Mouse (Mus musculus) hematopoietic stem cell, adult 5-6 weeks (primary cell): ENCODE measurements around the gene Pank4. TPM values are rescaled to one million over a fixed set of nuclear protein-coding genes. Genes with fewer than 3 reads are reported as not detected.

Experiments used
- ATAC-seq, 2 experiments: fragments of 125-278 bp in 1 of 2; replicated peaks in 1 of 2; 2 replicates each; pipeline ENCODE4 v1.8.0; 2016 to 2017; ENCODE audit warnings: inconsistent platforms in 2 of 2, mild to moderate bottlenecking in 2 of 2, moderate number of reproducible peaks in 2 of 2, low read depth in 1 of 2, moderate TSS enrichment in 1 of 2; ENCODE audit not compliant: low FRiP score in 2 of 2, poor library complexity in 2 of 2, severe bottlenecking in 2 of 2, insufficient read depth in 1 of 2, low TSS enrichment in 1 of 2
- total RNA-seq: library from RNA; stranded (forward); fragments of 172-1452, 232-1000 nt; gene quantifications from 2 replicates; pipeline ENCODE4 v1.2.3, GENCODE M21; 2017

The Pank4 gene
- total RNA-seq, 1 experiment from 2014 or later: 26.7 TPM

- no peak for ATAC-seq
These were observed 3.2 kb upstream of the Pank4 start, which contains the start of gene Hes5 for GRCm38 (mm10) chr4:154960690-154961225. Gene Hes5 (plus strand): TSS chr4:154960923.

- 0 out of 4 replicates have a peak, but pooled peaks have one; percentile 11 to 13 for ATAC-seq
These were observed 2.6 kb upstream of the Pank4 start for GRCm38 (mm10) chr4:154961226-154961738.

GRCm38 (mm10) chr4:154961911-154962310 is 2.0 kb upstream of the Pank4 start:
- ATAC-seq: peak; percentile 71 to 74

- ATAC-seq: no peak
These were observed 1.2 kb upstream of the Pank4 start for GRCm38 (mm10) chr4:154962683-154963082.

GRCm38 (mm10) chr4:154963190-154963836 is 610 bp upstream of the Pank4 start:
- ATAC-seq: no peak

- 0 out of 4 replicates have a peak, but pooled peaks of 1 of the 2 experiments have one; percentile 0 for ATAC-seq
These were observed 785 bp downstream of the Pank4 start for GRCm38 (mm10) chr4:154964581-154965235.

GRCm38 (mm10) chr4:154965856-154966255 is 1.9 kb downstream of the Pank4 start:
- ATAC-seq: no peak

- no peak for ATAC-seq
These were observed 3.2 kb downstream of the Pank4 start for GRCm38 (mm10) chr4:154967173-154967572.

- no peak for ATAC-seq
These were observed 8.6 kb downstream of the Pank4 start for GRCm38 (mm10) chr4:154972546-154972945.

GRCm38 (mm10) chr4:154974163-154974611 is 10.3 kb downstream of the Pank4 start:
- no peak for ATAC-seq

GRCm38 (mm10) chr4:154980110-154980509 is 16.2 kb downstream of the Pank4 start:
- ATAC-seq: no peak

GRCm38 (mm10) chr4:154981076-154981475 is 17.2 kb downstream of the Pank4 start:
- ATAC-seq: no peak

GRCm38 (mm10) chr4:154981530-154981929 is 17.6 kb downstream of the Pank4 start:
- ATAC-seq: peak; percentile 50 to 51; a peak in 2 of 4 replicates

- no peak for ATAC-seq
These were observed 18.6 kb downstream of the Pank4 start for GRCm38 (mm10) chr4:154982247-154983120.

GRCm38 (mm10) chr4:154983767-154984166 is 19.8 kb downstream of the Pank4 start:
- ATAC-seq: no peak

- no peak for ATAC-seq
These were observed 21.3 kb downstream of the Pank4 start for GRCm38 (mm10) chr4:154985151-154985777.

GRCm38 (mm10) chr4:154986096-154986495 is 22.2 kb downstream of the Pank4 start:
- ATAC-seq: peak; percentile 33 to 58; a peak in 3 of 4 replicates
